Mouse (Mus musculus): ENCODE measurements around the gene Mccc1. TPM values are rescaled to one million over a fixed set of nuclear protein-coding genes. Genes with fewer than 3 reads are reported as not detected.

The Mccc1 gene
- polyA plus RNA-seq, 1 experiment from 2014 or later: 33.1 TPM

GRCm38 (mm10) chr3:35922522-35922921 lies 78.0 kb downstream of the Mccc1 start:
- no peak for DNase-seq
- peaks cover 10% of the 10 kb centered on the region for H3K36me3 ChIP-seq (ENCODE audit: insufficient read depth)
- no peak for TF ChIP-seq CTCF (IDR thresholded peaks at IDR 0.05; ENCODE audit: low read depth)
- H3K4me1 ChIP-seq (ENCODE audit: insufficient read depth): no peaks in the 10 kb centered on the region
- no peak overlapping the region for H3K4me2 ChIP-seq
- ATAC-seq (ENCODE audit: insufficient read depth): no peak
- H3K9ac ChIP-seq: no peak overlapping the region
- H3K27ac ChIP-seq (ENCODE audit: low read depth): no peak overlapping the region
- WGBS: 57% methylated on average over 4 of the region's 4 CpGs
- H3K4me3 ChIP-seq (ENCODE audit: low read depth, low read length): no peak overlapping the region
- no peaks in the 10 kb centered on the region for H3K27me3 ChIP-seq (ENCODE audit: insufficient read depth, low read length)
- no peaks in the 10 kb centered on the region for H3K9me3 ChIP-seq (ENCODE audit: low read depth, low read length)

GRCm38 (mm10) chr3:35918229-35918628 lies 82.2 kb downstream of the Mccc1 start:
- H3K36me3 ChIP-seq (ENCODE audit: insufficient read depth): peaks cover 27% of the 10 kb centered on the region
- no peaks in the 10 kb centered on the region for H3K27me3 ChIP-seq (ENCODE audit: insufficient read depth, low read length)
- TF ChIP-seq CTCF (IDR thresholded peaks at IDR 0.05; ENCODE audit: low read depth): no peak
- no peak overlapping the region for H3K4me3 ChIP-seq (ENCODE audit: low read depth, low read length)
- no peak for ATAC-seq (ENCODE audit: insufficient read depth)
- H3K27ac ChIP-seq (ENCODE audit: low read depth): no peak overlapping the region
- H3K9ac ChIP-seq: no peak overlapping the region
- no peak overlapping the region for H3K4me2 ChIP-seq
- no peak for DNase-seq
- H3K9me3 ChIP-seq (ENCODE audit: low read depth, low read length): no peaks in the 10 kb centered on the region
- no peaks in the 10 kb centered on the region for H3K4me1 ChIP-seq (ENCODE audit: insufficient read depth)
- 76% methylated on average over 3 of the region's 3 CpGs for WGBS

Other genes starting within 250 kb of the Mccc1 start
- 36.2 and 38.7 TPM in 2 replicates for gene Atp11b, start 246.6 kb downstream of the Mccc1 start, polyA plus RNA-seq (2014; fragmentation: Nextera tagmentation; extraction: Ambion mirVana)
- gene Dcun1d1, start 63.2 kb downstream of the Mccc1 start, polyA plus RNA-seq (2014; fragmentation: Nextera tagmentation; extraction: Ambion mirVana): 97.7 and 102 TPM in 2 replicates
- gene Ccdc144b, start 52.9 kb upstream of the Mccc1 start, polyA plus RNA-seq (2014; fragmentation: Nextera tagmentation; extraction: Ambion mirVana): not detected in 2 replicates
- 90.4 and 92.1 TPM in 2 replicates for gene Acad9, start 65.3 kb upstream of the Mccc1 start, polyA plus RNA-seq (2014; fragmentation: Nextera tagmentation; extraction: Ambion mirVana)
- gene D3Ertd254e, start 150.3 kb upstream of the Mccc1 start, polyA plus RNA-seq (2014; fragmentation: Nextera tagmentation; extraction: Ambion mirVana): 9.7 and 10.4 TPM in 2 replicates
- gene Qrfpr, start 221.6 kb upstream of the Mccc1 start, polyA plus RNA-seq (2014; fragmentation: Nextera tagmentation; extraction: Ambion mirVana): 0.13 TPM in 1 of 2 replicates, not detected in the other

Data from lung, embryonic 14.5 days (tissue).